Mouse (Mus musculus) bone marrow, adult 2 months (tissue): ENCODE data around the gene Lims1.

Experiments
- CTCF ChIP-seq: fragments of 200-500 bp; IDR thresholded peaks from 2 replicates; pipeline ENCODE4 v1.5.1; 2011; ENCODE audit warnings: low read length, control low read depth; ENCODE audit not compliant: control insufficient read depth, insufficient read depth
- POLR2A ChIP-seq: fragments of 200-500 bp; IDR thresholded peaks from 2 replicates; pipeline ENCODE4 v1.6.1; 2011; ENCODE audit warnings: low read depth, mild to moderate bottlenecking, control low read depth, low read length, borderline replicate concordance; ENCODE audit not compliant: control insufficient read depth

DNA sequence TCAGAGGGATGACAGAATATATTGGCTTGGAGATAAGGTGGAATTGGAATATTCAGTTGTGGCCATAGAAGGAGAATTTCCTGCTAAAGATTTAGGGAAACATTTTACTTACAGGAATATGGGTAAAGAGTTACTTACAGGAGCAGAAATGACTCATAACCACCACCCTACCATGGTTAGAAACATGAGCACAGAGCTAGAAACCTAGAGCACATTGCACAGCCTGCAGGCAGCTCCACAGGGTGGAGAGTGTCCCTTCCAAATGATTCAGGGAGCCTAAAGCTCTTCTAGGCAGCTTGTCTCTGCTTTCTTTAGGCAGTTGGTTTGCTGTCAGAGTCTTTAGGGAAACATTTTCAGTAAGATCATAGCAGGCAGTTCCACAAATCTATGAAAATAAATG, 8.5 kb downstream of the Lims1 start:
- TF ChIP-seq CTCF = no peak
- TF ChIP-seq POLR2A = no peak
